13 mouse cellular contexts compared by ENCODE assay signal in genomic region chr13:91159881-91160280, GRCm38 (mm10).
"Had no signal": no experiment of that assay in that cellular context is flagged by ENCODE, and none has a peak within 500 bp of the region (broad histone marks: within the 10 kb centered on the region; RNA-seq: fewer than 3 reads in every experiment).

No protein-coding gene starts in this region.

- DNase-seq: kidney, postnatal 25 days; lung, adult 2 months; lung, postnatal 36 days; right cerebral cortex, adult 18-20 months; right cerebral cortex, postnatal 25 days had no signal

- ATAC-seq: lung, postnatal 0 days; midbrain, embryonic 13.5 days had no signal

- H3K4me3 ChIP-seq: left cerebral cortex, adult 2 months; limb, embryonic 10.5 days; liver, embryonic 15.5 days; midbrain, embryonic 13.5 days; neural tube, embryonic 15.5 days had no signal

- H3K27ac ChIP-seq: left cerebral cortex, adult 2 months; limb, embryonic 10.5 days; liver, embryonic 15.5 days; midbrain, embryonic 13.5 days; neural tube, embryonic 15.5 days; stomach, postnatal 0 days had no signal

- H3K9ac ChIP-seq: liver, embryonic 15.5 days; midbrain, embryonic 13.5 days; neural tube, embryonic 15.5 days had no signal

- H3K4me2 ChIP-seq: liver, embryonic 11.5 days; liver, embryonic 15.5 days; midbrain, embryonic 13.5 days; neural tube, embryonic 15.5 days had no signal

- H3K27me3 ChIP-seq: liver, embryonic 15.5 days; midbrain, embryonic 13.5 days; neural tube, embryonic 15.5 days had no signal

- H3K36me3 ChIP-seq: limb, embryonic 10.5 days; liver, embryonic 15.5 days; midbrain, embryonic 13.5 days; neural tube, embryonic 15.5 days had no signal

- H3K4me1 ChIP-seq: liver, embryonic 15.5 days; midbrain, embryonic 13.5 days had no signal

- H3K9me3 ChIP-seq: limb, embryonic 10.5 days; liver, embryonic 15.5 days; midbrain, embryonic 13.5 days; neural tube, embryonic 15.5 days had no signal
